Mouse (Mus musculus): ENCODE data around the gene Cplx3.

The Cplx3 gene

GRCm38 (mm10) chr9:57606139-57606851 lies at the start of gene Cplx3:
Cplx3 (minus strand) TSS chr9:57606281.
- peak in 1 of 2 experiments; percentile 42 for DNase-seq

DNA sequence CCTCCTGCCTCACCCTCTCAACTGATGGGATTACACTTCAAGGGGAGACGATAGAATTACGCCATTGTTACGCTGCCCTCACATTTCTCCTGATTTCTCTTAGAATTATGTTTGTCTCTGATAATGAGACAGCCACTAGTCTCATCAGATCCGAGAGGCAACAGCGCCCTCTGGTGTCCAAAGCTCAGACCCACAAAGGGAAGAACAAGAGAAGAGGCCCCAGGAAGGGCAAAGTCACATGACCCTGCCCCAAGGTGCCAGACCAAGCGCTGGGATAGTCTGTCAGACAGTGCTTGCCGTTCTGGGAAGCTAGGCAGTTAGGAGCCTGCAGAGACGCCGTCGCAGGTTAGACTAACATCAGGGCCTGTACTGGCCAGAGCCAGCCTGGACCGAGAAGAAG lies 49.7 kb upstream of the Cplx3 start:
- DNase-seq: peak; percentile 95 to 97

GRCm38 (mm10) chr9:57654966-57655365 lies 48.9 kb upstream of the Cplx3 start:
- no peak for DNase-seq

GRCm38 (mm10) chr9:57653283-57653682 lies 47.2 kb upstream of the Cplx3 start, which contains the start of gene Csk:
Csk (minus strand) TSS chr9:57653631.
- no peak for DNase-seq

DNA sequence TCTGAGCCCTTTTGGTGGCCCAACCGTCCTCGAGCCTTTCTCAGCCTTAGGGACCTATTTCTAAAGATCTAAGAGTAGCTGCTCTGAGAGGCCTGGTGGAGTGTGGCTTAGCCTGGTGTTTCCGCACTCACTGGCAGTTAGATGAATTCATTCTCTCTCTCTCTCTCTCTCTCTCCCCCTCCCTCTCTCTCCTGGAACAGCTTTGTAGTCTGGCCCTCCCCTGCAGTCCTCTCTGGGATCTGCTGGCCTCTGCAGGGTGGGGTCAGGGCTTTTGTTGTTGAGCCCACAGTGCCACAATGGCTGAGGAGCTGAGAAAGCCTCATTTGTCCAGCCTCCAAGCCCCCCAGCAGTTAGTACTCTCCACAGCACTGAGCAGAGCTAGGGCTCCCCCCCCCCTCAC lies 46.8 kb upstream of the Cplx3 start:
- DNase-seq: no peak

GRCm38 (mm10) chr9:57652351-57652750 lies 46.3 kb upstream of the Cplx3 start:
- DNase-seq: no peak

GRCm38 (mm10) chr9:57650786-57651311 lies 44.8 kb upstream of the Cplx3 start:
- peak; percentile 37 to 69 for DNase-seq

DNA sequence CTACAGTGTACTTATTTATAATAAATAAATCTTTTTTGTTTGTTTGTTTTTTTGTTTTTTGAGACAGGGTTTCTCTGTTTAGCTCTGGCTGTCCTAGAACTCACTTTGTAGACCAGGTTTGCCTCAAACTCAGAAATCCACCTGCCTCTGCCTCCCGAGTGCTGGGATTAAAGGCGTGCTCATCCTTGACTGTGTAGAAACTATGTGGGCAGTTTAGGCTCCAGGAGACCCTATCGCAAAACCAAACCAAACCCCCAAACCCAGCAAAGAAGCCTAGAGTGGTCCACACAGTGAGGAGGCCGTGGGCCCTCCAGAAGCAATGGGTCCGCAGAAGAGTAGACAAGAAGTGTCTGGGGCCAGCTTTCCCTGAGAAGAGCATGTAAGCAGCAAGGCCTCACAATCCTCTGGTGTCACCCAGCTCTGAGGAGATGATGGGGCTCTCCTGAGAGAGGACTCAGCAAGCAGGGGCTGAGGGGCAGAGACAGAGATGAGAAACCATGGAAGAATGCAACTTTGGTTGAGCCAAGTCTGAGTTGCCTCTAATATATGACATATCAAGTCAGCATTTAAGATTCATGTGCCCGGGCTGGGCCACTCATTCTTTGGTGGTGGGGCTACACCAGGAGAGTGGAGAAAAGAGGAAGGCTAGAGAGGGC lies 44.2 kb upstream of the Cplx3 start:
- DNase-seq: no peak

- no peak for DNase-seq
Observed at GRCm38 (mm10) chr9:57647286-57648108, 41.4 kb upstream of the Cplx3 start.

GRCm38 (mm10) chr9:57646551-57647103 lies 40.5 kb upstream of the Cplx3 start:
- DNase-seq: no peak

DNA sequence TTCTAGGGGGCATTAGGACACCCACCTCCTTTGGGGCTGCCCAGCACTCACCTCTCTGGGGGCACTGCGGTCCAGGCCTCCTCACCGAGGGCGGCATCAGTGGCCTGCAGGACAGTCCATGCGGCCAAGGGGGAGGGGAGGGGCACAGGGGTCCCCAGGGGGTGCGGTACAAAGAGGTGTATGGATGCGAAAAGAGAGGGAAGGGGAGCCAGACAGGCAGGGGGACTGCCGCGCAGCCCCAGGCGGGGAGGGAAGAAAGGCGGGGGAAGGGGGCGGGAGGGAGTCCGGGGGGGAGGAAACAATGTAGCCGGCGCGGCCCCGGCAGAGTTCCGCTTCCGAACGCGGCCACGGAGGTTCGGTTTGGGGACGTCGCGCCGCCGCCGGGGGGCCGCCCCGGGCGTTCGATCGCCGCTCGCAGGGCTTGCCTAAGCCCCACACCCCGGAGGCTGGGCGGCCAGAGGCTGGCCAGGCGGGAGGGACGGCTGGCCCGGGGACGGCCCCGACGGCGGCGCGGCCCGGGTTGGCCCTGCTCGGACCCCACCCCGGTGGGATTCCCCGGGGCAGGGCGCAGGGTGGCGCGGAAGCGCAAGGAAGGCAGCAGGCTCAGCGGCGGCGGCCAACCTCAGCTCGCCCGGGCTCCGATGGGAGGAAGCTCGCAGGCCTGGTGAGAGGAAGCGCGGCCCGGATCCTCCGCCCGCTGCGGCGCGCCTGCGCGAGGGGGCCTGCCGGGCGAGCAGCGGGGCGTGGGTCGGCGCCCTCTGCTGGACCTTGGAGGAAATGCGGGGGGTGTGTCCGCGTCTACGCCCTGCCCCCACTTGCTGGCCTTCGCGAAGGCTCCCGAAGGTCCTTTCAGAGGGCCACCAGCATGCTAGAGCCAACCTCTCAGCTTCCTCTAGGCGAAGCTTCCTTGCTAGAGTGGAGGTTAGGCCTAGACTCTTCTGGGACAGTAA lies 39.1 kb upstream of the Cplx3 start:
- peak; percentile 94 to 96 for DNase-seq

DNA sequence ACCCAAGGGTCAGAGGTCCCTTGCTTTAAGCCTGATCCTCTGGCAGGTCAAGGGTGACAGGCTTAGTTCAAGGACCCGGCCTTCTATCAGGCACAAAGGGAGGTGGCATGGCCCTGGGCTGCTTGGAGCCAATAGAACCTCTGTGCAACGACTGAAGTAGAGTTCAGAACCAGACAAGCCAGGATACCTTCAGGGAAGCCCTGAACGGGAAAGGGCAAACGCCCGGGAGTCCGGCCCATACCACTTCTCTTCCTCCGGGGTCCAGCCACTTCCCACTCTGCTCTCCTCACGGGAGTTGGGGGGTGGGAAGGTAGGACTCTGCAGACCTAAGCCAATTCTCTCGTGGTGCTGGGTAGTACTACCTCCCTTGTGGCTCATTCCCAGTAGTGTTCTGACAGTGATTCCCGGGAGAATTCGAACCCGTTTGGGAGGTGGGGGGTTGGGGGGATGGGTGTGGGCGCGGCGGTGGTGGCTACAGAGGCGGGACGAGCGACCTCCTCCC lies 38.4 kb upstream of the Cplx3 start:
- DNase-seq: no peak

GRCm38 (mm10) chr9:57643856-57644180 lies 37.7 kb upstream of the Cplx3 start:
- DNase-seq: no peak

- DNase-seq: no peak
Observed at GRCm38 (mm10) chr9:57643169-57643855, 37.2 kb upstream of the Cplx3 start.

- no peak for DNase-seq
Observed at GRCm38 (mm10) chr9:57641775-57642550, 35.9 kb upstream of the Cplx3 start.

- no peak for DNase-seq
Observed at GRCm38 (mm10) chr9:57641022-57641421, 34.9 kb upstream of the Cplx3 start.

DNA sequence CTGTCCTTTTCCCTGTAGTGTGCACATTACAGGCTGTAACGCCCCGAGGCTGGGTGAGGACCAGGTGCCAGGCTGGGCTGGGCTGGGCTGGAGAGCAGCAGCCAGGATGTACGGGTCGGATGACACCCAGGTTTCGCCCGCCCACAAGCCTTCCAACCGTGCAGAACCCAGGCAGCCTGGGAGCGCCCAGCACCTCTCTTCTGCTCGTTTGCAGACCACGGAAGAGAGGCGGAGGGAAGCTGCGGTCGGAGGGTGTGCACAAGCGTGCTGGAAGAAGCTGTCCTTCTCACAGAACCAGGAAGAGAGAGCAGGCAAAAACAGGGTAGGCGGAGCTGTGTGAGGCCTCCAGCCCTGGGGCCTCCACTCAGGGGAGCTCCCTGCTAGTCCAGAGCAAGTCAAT lies 34.3 kb upstream of the Cplx3 start:
- DNase-seq: no peak

DNA sequence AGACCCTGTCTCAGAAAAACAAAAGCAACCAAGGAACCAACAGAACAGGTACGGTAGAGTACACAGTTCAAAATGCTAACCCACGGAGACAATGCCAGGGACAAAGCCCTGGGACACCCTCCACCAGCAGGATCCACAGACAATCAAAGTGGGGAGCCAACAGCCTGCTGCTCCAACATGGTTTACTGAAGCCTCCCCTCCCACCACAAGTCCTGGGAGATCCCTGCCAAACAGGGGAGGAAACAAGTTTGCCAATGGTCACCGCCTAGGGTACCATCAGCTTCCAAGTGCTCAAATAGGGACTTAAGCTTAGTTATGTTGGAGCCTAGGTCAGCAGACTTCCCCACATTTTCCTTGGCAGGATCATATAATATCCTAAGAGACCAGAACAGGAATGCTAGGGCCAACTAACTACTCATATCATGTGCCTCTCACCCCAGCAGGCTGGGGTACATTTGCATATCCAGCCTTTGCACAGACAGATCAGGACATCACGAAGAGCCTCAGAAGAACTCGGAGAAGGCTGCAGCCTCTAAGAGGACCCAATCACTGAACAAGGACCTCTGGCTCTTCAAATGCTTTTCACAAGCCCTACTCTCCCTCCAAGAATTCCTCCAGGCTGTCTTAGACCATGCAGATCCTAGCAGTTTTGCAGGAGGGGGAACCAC lies 33.7 kb upstream of the Cplx3 start:
- DNase-seq: no peak

GRCm38 (mm10) chr9:57638651-57639459 lies 32.8 kb upstream of the Cplx3 start:
- no peak for DNase-seq

All from cerebellum, postnatal 25 days (tissue).